Mouse (Mus musculus): ENCODE measurements around the gene Ralgps1.

- TF ChIP-seq CTCF (IDR thresholded peaks at IDR 0.05) (no peak), EP300 (IDR thresholded peaks at IDR 0.05) (no peak)
Measured at GRCm38 (mm10) chr2:33395053-33395452, 23.8 kb upstream of the Ralgps1 start.
